Mouse (Mus musculus): ENCODE measurements around the gene Large2.

The Large2 gene

DNA sequence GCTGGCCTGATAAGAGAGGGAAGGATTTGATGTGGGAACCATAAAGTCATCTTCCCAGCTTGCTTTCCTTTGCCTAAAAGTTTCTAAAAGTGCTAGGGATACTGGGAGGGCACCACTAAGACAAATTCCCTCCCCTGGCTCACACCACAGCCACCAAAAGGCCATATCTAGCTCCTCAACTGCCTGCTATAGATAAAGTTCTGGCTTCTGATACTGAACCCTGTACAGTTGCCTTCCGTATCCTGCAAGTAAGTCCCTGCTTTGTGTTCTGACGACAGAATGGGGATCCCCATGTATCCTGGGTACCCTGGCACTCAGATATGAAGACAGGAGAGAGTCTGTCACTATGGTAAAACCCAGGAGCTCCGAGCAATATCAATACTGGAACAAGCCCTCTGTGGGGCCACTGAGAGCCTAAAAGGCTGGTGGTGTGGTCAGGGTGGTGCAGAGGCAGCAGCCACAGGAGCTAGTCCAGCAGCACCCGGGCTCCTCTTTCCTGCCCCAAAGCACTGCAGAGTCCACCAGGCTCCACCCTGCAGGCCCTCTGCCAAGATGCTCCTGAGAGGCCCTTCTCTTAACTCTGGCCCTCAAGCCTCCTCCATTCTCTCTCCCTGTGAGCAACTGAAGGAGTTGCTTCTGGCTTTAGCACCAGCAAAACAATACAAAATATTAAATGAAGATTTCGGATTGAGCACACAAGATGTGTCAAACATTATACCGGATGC, 15.7 kb upstream of the Large2 start:
- DNase-seq, result no peak

DNA sequence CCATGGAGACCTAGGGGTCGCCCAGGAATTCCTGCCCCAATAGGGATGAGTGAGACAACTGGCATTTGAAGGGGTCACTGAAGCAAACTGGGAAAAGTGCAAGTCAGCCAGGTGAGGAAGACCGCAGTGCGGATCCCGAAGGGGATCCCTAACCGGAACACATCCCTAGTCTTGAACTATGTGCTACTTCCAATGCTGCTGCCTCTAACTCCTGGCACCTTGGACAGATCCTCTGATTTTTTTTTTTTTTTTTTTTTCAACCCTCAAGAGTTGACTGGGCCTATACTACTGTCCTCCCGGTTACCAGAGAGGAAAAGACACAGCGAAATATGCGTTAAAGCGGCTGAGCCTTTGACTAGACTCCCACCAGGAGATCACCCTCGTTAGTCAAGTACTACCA, 15.0 kb upstream of the Large2 start:
- no peak for DNase-seq

DNA sequence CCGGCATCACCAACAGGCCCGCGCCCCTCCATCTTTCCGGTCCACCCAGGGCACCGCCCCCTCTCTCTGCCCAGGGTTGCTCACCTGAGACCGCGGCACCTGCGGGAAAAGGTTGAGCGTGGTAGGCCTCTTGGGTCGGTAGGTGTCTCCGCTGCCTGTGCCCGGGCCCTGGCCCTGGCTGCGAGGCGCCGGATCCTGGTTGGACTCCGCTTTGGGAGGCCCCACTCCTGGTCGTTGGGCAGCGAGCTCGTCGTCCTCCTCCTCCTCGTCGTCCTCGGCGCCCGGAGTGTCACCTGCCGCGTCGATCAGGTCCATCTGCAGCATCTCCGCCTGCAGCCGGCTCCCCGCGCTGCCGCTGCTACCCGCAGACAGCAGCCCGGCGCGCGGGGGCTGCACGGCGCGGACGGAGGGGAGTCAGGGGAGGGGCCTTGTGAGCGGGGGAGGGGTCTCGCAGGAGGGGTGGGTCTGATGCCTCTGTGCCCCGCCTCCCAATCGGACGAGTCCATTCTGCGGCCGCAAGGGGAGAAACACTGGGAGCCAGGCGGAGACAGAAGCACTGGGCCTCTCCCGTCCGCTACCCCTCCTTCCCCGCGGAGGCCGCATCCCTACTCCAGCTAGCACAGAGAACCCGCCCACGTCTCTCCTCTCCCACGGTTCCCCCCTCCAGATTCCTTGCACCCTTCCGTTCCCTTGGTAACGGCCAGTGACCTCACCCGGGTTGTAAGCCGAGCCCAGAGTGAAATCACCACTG, 14.4 kb upstream of the Large2 start:
- peak; percentile 93 for DNase-seq

DNA sequence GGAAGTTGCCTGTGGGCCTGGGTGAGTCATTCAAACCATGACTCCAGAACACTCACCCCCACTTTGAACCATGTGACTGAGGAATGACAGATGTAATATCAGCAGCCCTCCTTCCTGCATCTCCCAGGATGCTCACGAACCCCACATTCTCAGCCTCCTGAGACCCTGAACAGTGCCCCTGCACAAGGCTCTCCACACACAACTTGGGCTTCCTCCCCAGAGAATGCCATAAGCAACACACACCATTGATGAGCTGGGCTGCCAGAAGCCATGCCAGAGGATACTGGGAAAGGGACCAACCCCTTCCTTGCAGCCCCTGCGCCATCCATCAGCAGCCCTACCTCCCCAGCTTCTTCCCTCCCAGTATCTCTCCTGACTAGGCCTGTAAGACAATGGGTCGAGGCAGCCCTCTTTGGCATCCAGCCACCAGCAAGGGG, 13.4 kb upstream of the Large2 start:
- DNase-seq, result no peak

DNA sequence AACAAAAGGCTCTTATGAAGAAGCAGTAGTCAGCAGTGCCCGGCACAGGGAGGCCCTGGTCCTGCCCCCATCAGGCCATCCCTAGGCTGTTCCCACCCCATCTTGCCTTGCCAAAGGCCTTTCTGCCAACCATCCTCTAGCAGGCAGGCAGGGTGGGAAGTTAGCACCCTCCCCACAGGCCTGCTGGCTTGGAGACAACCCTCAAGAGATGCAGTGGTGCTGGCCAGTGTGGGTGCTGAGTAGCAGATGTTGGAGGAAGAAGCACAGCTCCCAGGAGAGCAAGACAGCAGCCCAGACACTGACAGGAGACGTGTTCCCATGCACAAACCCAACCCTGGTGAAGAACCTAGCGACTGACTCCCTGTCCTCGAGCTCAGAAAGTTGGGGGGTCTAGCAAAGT, 13.0 kb upstream of the Large2 start:
- no peak for DNase-seq

DNA sequence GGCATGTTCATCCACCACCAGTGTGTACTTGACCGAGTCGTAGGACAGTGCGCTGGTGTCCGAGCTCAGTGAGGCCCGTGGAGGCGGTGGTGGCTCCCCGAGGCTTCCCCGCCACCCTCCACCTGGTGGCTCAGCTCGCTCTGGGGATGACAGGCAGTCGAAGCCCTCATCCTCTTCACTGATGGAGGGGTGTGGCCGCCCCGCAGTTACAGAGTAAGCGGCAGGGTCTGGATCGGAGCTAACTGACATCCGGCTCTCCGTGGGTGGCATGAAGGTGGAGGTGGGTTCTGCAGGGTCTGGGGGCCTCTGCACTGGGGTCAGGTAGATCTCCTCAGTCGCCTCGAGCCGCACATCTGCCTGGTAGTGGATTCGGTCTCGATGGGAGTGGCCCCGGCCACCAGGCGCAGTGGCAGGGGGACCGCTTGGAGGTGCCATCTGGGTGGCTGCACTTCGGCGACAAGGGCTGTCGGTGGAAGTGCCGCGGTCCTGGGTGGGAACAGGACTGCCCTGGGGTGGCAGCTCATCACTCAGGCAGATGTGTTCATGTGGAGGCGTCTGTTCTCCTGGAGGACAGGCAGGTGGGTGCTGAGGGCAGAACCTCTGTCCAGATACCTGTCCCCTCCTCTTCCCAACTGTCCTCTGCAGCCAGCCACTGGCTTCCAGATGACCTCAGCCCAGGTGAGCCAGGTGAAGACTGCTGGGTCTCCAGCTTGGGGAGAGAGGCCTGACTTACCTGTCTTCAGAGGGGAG, 12.3 kb upstream of the Large2 start:
- no peak for DNase-seq

DNA sequence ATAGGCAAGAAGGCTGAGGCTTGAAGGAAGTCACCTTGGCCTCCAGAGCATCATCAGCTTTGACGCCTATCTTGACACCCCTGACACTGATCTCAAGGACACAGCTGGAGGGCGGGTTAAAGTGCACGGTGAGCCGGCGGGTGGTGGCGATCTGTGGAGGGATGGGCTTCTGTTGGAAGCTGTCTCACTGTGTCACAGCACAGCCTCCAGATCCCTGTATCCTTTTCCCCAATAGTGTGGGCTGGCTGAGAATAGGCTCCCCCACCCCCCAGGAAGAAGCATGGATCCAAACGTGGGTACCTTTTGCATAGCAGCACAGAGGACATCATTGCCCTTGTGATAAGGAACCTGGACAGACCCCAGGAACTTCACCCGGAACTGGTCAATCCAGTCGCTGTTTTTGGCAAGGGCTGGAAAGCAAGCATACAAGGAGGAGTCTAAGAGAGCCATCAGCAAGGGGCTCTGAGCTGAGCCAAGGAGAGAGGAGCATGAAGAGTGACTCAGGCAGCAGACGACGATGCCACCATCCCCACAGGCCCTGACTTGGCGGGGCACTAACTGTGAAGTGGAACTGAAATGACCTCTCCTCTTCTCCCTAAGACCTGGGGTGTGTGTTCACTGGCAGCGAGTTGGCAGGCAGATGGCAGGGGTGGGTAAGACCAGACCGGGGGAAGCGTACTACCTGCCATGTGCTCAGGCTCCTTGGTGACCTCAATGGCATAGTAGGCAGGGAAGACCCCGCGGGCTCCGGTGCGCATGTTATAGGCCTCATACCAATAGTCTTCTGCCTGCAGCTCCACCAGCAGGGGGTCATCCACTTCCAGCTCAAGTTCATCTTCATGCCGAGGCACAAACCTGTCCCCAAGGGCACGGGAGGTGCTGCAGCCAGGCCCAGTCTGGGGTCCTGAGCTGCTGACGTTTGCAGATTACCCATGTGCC, 10.7 kb upstream of the Large2 start:
- no peak for DNase-seq

DNA sequence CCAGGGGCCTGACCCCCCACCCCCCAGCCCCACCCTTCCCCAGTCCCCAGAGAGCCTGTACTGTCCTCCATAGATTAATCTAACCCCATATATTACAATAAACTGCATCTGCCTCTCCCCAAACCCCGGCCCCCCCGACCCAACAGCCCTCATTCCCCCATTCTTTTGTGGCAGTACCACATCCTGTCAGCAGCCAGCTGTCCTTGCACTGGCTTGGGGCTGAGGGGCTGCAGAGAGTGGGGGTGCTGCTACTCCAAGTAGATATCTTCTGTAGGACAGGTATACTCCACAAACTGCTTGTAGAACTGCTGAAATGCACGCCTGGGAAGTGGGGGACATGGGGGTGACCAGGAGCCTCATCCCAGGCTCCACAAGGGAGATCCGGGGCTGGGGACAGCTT, 9.4 kb upstream of the Large2 start:
- DNase-seq, result no peak

DNA sequence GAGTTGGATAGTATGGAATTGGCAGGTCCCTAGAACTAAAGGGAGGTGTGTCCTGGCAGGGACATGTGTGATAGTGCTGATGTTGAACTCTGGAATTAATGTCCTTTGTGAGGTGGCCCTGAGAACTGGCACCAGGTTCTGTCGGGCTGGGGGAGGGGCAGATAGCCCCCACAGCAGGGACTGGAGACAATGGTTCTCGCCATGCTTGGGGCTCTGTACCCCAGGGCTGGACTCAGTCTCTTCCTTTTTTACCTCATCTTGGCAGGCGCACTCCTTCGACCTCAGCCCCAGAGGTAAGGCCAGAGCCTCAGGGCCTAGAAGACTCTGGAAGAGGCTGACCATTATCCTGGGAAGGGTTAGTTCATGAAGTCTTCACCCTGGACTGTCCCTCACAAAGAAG, 8.1 kb upstream of the Large2 start:
- DNase-seq, result no peak

DNA sequence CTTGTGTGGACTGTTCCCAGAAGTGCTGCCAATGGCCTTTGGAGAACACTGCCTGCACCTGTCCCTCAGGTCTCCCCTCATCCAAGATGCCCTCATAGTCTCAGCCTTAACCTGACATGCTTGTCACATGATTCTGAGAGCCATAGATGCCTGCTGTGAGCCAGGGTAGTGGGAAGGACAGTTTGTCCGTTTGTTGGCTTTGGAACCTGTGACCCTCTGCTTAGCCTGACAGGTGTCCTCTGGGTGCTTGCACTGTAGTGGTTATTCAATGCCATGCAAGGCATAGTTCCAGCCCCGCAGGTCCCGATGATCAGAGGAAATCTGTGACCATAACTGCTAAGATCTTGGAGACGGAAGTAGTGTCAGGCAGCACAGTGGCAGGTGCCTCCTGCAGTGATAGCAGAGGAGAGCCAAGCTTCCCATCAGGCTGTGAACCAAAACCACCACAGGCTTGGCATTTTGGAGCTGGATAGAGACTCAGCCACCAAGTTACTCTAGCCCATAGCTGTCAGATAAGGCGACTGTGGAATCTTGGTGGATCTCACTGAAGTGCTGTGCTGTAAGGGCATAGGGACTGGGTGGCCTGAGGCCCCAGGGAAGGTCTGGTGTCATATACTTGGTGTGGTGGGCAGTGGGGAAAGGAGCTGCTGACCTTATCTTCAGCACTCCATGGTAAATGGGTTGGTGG, 7.4 kb upstream of the Large2 start, which contains the start of gene 1700029I15Rik:
Gene 1700029I15Rik (plus strand): TSS at position 638 of the 688 bp plus-strand sequence.
- no peak for DNase-seq

DNA sequence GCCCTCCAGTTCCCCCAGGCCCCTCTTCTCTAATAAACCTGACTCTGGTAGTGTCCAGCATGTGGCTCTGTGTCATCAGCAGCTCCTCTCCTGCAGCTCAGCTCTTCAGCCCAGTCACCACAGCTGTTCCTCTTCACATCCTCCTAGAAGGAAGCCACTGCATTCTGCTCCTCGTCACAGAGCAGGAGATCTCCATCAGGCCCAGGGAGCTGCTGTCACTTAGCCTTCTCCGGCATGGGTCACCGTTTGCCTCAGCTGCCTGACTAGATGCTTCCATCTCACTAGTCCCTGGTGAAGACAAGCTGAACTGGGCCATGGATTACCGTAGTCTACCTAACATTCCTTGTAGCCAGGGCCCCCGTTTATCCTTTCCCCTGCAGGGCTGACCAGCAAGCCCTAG, 6.5 kb upstream of the Large2 start:
- DNase-seq, result peak; percentile 59

DNA sequence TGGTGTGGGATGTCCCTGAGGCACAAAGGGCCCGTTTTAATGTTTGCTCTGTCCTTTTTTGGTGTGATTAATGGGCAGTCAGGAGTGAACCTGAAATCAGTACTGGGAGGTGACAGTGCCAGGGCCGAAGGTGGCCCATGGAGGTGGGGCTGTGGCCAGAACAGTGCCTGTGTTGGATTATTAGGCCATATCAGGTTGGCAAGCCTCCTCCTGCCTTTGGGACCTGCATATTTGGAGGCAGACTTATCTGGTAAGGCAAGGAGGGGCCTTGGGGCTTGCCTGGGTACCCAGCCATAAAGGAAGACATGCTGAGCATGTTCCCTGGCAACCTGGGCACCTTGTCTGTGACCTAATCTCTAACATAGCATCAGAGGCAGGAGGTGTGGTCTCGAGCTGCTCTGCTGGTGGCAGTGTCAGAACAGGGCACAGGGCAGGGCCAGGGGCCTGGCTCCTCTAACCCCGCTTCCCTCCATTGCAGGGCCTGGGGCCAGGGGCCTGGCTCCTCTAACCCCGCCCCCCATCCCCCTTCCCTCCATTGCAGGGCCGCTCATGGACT, 5.9 kb upstream of the Large2 start:
- no peak for DNase-seq

DNA sequence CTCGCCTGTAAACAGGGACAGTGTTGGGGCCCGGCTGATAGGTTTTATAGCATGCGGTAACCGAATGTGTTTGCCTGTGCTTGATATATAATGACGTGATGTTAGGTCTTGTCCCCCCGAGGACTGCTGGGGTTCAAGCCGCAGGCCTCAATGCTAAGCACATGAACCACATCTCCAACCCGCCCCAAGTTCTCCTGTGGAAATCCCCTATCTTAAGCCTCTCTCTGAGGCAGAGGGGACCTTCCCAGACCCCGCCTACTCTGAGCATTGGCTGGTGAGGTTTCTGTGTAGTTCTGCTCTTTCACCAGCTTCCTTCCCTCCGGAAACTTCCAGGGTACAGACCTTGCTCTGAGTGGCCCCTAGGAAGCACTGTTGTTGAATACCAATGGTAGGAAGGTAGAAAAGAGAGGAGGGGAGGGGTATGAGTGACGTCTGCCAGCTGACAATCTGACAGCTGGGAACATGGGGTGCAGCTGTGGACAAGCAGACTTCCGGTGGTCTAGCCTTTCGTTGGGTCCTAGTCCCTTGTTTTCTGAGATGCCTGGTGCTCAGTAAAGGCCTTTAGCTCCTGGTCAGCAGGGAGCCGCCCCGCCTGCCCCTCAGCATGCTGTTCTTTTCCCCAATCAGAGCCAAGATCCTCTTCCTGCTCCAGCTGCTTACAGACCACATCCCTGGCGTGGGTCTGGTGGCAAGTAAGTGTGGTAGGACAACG, 5.3 kb upstream of the Large2 start:
- DNase-seq, result peak; percentile 53

DNA sequence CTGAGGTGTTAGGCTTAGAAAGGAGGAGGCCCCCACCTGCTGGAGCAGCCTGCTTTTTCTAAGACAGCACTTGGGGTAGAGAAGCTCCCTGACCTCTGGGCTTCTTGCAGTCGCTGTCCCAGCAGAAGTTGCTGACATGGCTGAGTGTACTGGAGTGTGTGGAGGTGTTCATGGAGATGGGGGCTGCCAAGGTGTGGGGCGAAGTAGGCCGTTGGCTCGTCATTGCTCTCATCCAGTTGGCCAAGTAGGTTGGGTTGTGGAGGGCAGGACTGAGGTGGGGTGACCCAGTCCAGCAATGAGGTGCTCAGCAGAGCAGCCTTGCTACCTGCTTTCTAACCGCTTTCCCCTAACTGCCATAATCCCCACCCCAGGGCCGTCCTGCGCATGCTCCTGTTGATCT, 2.7 kb upstream of the Large2 start:
- DNase-seq, result no peak

DNA sequence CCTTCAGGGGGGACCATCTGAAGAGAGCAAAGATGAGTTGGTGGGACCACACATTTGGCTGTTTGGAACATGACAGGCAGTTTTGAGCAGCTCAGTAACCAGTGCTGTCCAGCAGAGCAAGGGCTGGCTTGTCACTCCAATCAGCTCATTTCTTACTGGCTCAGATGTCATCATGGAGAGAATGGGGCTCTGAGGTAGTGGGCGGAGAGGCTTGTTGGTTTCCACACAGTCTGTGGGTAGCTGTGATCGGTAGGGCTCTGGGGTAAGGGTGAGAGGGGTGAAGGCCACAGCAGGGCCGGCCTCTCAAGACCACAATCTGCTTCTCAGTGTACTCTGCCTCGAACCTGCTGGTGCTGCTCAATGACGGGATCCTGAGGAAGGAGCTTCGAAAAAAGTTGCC, 1.6 kb upstream of the Large2 start:
- no peak for DNase-seq

DNA sequence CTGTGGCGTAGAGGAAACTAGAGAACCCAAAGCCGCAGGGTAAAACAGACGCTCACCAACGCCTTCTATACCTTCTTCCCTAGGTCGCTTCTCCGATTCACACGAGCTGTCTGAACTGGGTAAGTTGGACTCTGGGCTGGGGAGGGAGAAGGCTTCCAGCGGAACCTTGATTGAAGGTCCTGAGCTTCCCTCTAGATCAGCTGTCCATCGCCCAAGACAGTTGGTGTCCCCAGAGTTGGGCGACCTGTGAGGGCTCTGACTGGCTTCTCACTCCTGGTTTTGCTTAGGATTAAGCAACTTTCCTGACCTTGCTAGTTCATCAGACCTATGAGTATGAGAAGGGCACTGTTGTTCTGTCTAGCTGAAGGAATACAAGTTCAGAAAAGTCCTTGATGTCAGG, 1.1 kb upstream of the Large2 start:
- DNase-seq, result no peak

DNA sequence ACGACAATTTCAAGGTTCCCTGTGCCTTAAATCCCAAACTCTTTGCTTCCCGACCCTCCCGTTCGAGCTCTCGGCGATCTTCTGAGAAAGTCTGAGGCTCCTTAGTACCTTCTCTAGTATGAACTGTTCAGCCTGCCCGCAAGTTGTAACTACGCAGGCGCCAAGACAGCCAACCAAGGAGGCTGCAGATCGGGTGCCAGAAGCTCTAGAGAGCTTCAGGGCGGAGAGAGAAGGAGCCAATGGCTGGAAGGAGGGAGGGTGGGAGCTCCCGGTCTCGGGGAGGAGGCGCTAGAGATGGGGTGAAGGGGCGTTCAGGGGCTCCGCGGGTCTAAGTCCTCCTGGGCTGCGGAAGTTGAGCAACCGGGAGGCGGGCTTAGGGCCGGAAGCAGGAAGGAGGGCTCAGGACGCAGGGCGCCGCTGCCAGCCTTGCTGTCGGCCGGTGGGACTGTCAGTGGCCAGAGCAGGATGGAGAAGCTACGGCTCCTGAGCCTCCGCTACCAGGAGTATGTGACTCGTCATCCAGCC, 492 bp upstream of the Large2 start:
- peak; percentile 96 for DNase-seq

DNA sequence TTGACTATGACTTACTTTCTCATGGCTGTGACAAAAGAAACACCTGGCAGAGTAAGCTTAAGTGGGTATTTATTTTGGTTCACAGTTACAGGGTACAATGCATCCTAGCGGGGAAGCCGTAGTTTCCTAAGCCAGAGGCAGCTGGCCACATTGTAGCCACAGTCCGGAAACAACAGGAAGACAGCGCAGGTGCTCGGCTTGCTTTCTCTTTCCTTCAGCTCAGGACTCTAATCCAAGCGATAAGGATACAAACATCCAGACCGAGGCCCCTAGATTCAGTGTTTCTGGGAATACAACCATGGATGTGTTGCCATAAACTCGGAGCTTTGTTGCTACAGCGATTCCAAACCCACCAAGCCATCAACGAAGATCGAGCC, 1.2 kb downstream of the Large2 start:
- DNase-seq, result no peak

DNA sequence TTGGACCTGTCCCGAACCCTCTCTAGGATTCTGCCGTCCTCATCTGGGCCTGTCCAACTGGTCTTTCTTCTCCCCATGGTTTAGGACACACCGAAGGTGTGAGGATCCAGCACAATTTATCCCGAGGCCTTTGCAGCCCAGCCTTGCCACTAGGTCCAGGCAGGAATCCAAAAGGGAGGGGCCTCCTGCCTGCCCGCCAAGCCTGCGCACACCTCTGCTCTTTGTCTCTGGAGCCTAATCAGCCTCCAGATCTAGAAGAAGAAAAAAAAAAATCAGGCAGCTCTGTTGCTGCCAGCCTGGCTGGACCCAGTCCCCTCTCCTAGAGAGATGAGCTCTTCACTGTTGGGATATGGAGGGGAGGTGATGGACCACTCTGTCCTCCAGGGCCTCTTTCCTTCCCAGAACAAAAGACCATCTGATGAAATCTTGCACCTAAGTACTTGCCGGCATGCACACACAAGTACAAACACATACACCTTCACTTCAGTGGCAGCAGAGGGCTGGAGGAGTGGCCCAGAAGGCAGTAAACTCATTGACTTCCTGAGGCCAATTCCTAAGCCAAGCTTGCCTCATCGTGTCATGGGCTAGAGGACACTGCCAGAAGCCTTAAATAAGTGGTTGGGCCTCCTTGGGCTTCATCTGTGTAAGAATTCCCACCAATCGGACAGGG, 1.8 kb downstream of the Large2 start:
- DNase-seq, result peak; percentile 81

Measured in kidney, postnatal 10 days (tissue).